In genomic region chr13:41634401-41634818, GRCm38 (mm10) we compare ENCODE assay signal across 7 mouse cellular contexts. TPM values are rescaled to one million over a fixed set of nuclear protein-coding genes. Genes with fewer than 3 reads are reported as not detected.
A peak's percentile ranks its signal among the peaks of the same experiment; 100 is the strongest.
DNase-seq lines count a peak whose midpoint lies in the region; ATAC-seq and TF ChIP-seq lines count a peak whose summit lies in the region.

No protein-coding gene starts in this region.

- ATAC-seq in frontal cortex, adult (ENCODE audit: low TSS enrichment) = peak; percentile 93
- peak; percentile 76 for ATAC-seq in hindbrain, postnatal 0 days
- ATAC-seq in megakaryocyte-erythroid progenitor cell, adult 5-6 weeks (replicated peaks; ENCODE audit: low FRiP score, low TSS enrichment, poor library complexity, severe bottlenecking) = peak; percentile 95

- DNase-seq in WW6 (ENCODE audit: low read depth, low spot score) = peak; percentile 53
- peak; percentile 70 to 80 for DNase-seq in cerebellum, adult 2 months
- peak; percentile 80 for DNase-seq in hindbrain, postnatal 0 days (ENCODE audit: low spot score)
- DNase-seq in left cerebral cortex, adult 11 months (ENCODE audit: low spot score) = peak; percentile 64
- peak; percentile 56 to 73 for DNase-seq in right cerebral cortex, postnatal 36 days (ENCODE audit: low spot score in 2 of 2)

- peak; percentile 95 for TF ChIP-seq CTCF in cerebellum, adult 2 months (IDR thresholded peaks at IDR 0.05; ENCODE audit: borderline replicate concordance, insufficient read depth, low read depth, low read length)
- peak; percentile 95 for TF ChIP-seq CTCF in hindbrain, postnatal 0 days (IDR thresholded peaks at IDR 0.05; ENCODE audit: low read depth)

- WGBS in cerebellum, adult 2 months = 27% methylated on average over 13 of the region's 13 CpGs
- WGBS in hindbrain, postnatal 0 days = 31% methylated on average over 13 of the region's 13 CpGs

- no peak overlapping the region for H3K9ac ChIP-seq in hindbrain, postnatal 0 days (replicated peaks; ENCODE audit: low read length)

- H3K27me3 ChIP-seq in cerebellum, adult 2 months (ENCODE audit: control insufficient read depth, insufficient read depth, low read length) = no peaks in the 10 kb centered on the region
- H3K27me3 ChIP-seq in hindbrain, postnatal 0 days (ENCODE audit: insufficient read depth, low read length) = no peaks in the 10 kb centered on the region

- H3K27ac ChIP-seq in cerebellum, adult 2 months (ENCODE audit: insufficient read depth, low read length) = no peak overlapping the region
- H3K27ac ChIP-seq in hindbrain, postnatal 0 days = no peak overlapping the region

- H3K4me1 ChIP-seq in cerebellum, adult 2 months (ENCODE audit: control insufficient read depth, insufficient read depth, low read length) = no peaks in the 10 kb centered on the region
- no peaks in the 10 kb centered on the region for H3K4me1 ChIP-seq in hindbrain, postnatal 0 days (ENCODE audit: insufficient read depth, low read length)

- H3K9me3 ChIP-seq in hindbrain, postnatal 0 days (ENCODE audit: low read length) = no peaks in the 10 kb centered on the region

- H3K36me3 ChIP-seq in hindbrain, postnatal 0 days (ENCODE audit: insufficient read depth, low read length) = no peaks in the 10 kb centered on the region

- TF ChIP-seq POLR2A in cerebellum, adult 2 months (IDR thresholded peaks at IDR 0.05; ENCODE audit: borderline replicate concordance, insufficient read depth, low read length) = no peak

- no peak overlapping the region for H3K4me3 ChIP-seq in cerebellum, adult 2 months (replicated peaks; ENCODE audit: insufficient read depth, low read depth, low read length)
- no peak overlapping the region for H3K4me3 ChIP-seq in hindbrain, postnatal 0 days (ENCODE audit: low read length)

- H3K4me2 ChIP-seq in hindbrain, postnatal 0 days (ENCODE audit: low read depth, low read length) = no peak overlapping the region

RNA-seq across cellular contexts. Expression of gene Tmem170b, which starts 28.7 kb away (rescaled TPM):
- polyA plus RNA-seq in cerebellum, adult 2 months (2012; rRNA removed) = 19.9 and 21.6 TPM in 2 replicates
- 25.3 and 26.5 TPM in 2 replicates for total RNA-seq in hindbrain, postnatal 0 days (2014; rRNA removed)
- polyA plus RNA-seq in hindbrain, postnatal 0 days (2015; fragmentation: Nextera tagmentation; extraction: Ambion mirVana) = 33.2 and 33.6 TPM in 2 replicates
- 10.9 and 16.2 TPM in 2 replicates for total RNA-seq in megakaryocyte-erythroid progenitor cell, adult 5-6 weeks (2014; fragmentation: Nextera tagmentation)
- 10.0 and 10.3 TPM in 2 replicates for total RNA-seq in megakaryocyte-erythroid progenitor cell, adult 5-6 weeks (2017)
